Mouse (Mus musculus) intestine, embryonic 15.5 days (tissue): Measurements from ENCODE around the gene Zfp449. TPM values are rescaled to one million over a fixed set of nuclear protein-coding genes. Genes with fewer than 3 reads are reported as not detected.

Experiments used
- ATAC-seq: fragments of 200-750 bp; cut with Nextera tagmentation; 2 replicates; pipeline ENCODE4 v1.8.0; 2017; ENCODE audit warnings: moderate TSS enrichment, moderate library complexity
- H3K27ac ChIP-seq: fragments of 300-500 bp; sonication (generic); 2 replicates; pipeline ENCODE4 v1.5.1; 2015; ENCODE audit warnings: mild to moderate bottlenecking, inconsistent platforms
- H3K27me3 ChIP-seq: fragments of 300-500 bp; sonication (generic); replicated peaks from 2 replicates; pipeline ENCODE4 v1.6.1; 2015; ENCODE audit warnings: inconsistent platforms
- H3K36me3 ChIP-seq: fragments of 300-500 bp; sonication (generic); 2 replicates; pipeline ENCODE4 v1.6.1; 2015; ENCODE audit warnings: inconsistent platforms
- H3K4me1 ChIP-seq: fragments of 300-500 bp; sonication (generic); replicated peaks from 2 replicates; pipeline ENCODE4 v1.6.1; 2015; ENCODE audit warnings: inconsistent platforms
- H3K4me2 ChIP-seq: fragments of 300-500 bp; sonication (generic); replicated peaks from 2 replicates; pipeline ENCODE4 v1.6.1; 2015; ENCODE audit warnings: mild to moderate bottlenecking, inconsistent platforms
- H3K4me3 ChIP-seq: fragments of 300-500 bp; sonication (generic); replicated peaks from 2 replicates; pipeline ENCODE4 v1.5.1; 2015; ENCODE audit warnings: inconsistent platforms
- H3K9ac ChIP-seq: fragments of 300-500 bp; sonication (generic); 2 replicates; pipeline ENCODE4 v1.6.1; 2015; ENCODE audit warnings: inconsistent platforms
- H3K9me3 ChIP-seq: fragments of 300-500 bp; sonication (generic); 2 replicates; pipeline ENCODE4 v1.6.1; 2016; ENCODE audit warnings: inconsistent platforms
- WGBS: fragments of 180-500 bp; shearing (Covaris S2); methylation state at CpG from one replicate; pipeline ENCODE4 v1.1.7; 2015; 5-methylcytosine and 5-hydroxymethylcytosine counted together
- polyA plus RNA-seq: library from polyadenylated mRNA; unstranded; fragments of >200 nt; fragmentation: Nextera tagmentation; extraction: Ambion mirVana; gene quantifications from 2 replicates; pipeline ENCODE4 v1.2.1, GENCODE M21; 2015

The Zfp449 gene
- polyA plus RNA-seq, 1 experiment from 2014 or later = 6.1 TPM

DNA sequence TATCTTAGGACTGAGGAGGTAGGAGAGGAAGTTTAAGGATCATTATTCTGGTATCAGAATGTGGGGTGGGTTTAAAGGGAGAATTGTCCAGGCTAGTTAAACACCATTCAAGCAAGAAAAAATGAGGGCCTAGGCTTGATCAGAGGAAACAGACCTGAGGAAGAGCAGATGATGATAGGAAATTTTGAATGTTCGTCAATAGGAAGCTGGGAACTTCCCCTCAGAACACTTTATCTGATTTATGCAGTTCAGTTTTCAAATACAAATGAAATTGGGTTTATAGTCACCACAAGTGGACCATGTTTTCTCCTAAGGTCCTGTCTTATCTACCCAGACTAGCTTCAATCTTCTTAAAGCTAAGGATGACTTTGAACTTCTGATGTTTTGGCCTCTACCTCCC is 59.3 kb downstream of the Zfp449 start:
- Histone ChIP-seq H3K4me3 (no peak overlapping the region), H3K4me2 (no peak overlapping the region), H3K27me3 (no peaks in the 10 kb centered on the region), H3K36me3 (no peaks in the 10 kb centered on the region), H3K9ac (no peak overlapping the region), H3K9me3 (no peaks in the 10 kb centered on the region), H3K4me1 (no peaks in the 10 kb centered on the region), H3K27ac (no peak overlapping the region)
- ATAC-seq = no peak
- 74% methylated on average over 1 of the region's 1 CpGs for WGBS

DNA sequence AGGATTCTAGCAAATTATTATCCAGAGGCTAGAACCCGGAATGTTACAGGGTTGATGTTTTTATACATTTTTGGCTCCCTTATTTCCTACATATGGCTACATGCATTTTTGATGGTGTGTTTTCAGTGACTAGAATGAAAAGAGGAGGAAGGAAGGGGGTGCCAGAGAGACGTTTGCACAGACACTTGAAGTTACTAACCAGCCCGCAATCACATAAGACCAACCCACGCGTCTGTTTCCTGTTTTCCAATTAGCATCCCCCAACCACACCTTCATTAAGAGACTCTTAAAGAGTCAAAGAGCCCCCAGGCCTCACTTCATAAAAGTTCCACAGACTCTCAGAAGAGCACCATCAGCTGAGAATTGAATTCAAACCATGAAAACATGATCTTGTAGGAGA is 59.9 kb downstream of the Zfp449 start:
- H3K27me3 ChIP-seq = no peaks in the 10 kb centered on the region
- no peak overlapping the region for H3K9ac ChIP-seq
- H3K4me1 ChIP-seq = no peaks in the 10 kb centered on the region
- no peaks in the 10 kb centered on the region for H3K36me3 ChIP-seq
- no peak for ATAC-seq
- no peak overlapping the region for H3K4me3 ChIP-seq
- no peak overlapping the region for H3K4me2 ChIP-seq
- 59% methylated on average over 5 of the region's 5 CpGs for WGBS
- H3K27ac ChIP-seq = no peak overlapping the region
- no peaks in the 10 kb centered on the region for H3K9me3 ChIP-seq

Other genes with a start within 250 kb of the Zfp449 start
- gene 3830403N18Rik, start 209.8 kb upstream of the Zfp449 start, polyA plus RNA-seq = 4.4 and 6.3 TPM in 2 replicates
- not detected in 2 replicates for gene Gm773, start 133.5 kb upstream of the Zfp449 start, polyA plus RNA-seq
- 5.9 and 6.7 TPM in 2 replicates for gene Smim10l2a, start 28.2 kb downstream of the Zfp449 start, polyA plus RNA-seq
- 3.1 and 3.2 TPM in 2 replicates for gene Gm2174, start 101.6 kb downstream of the Zfp449 start, polyA plus RNA-seq
- gene Ints6l, start 108.5 kb downstream of the Zfp449 start, polyA plus RNA-seq = 20.8 and 20.9 TPM in 2 replicates
- not detected in 2 replicates for gene Gm10477, start 178.3 kb downstream of the Zfp449 start, polyA plus RNA-seq
- 0.14 TPM in 1 of 2 replicates, not detected in the other for gene Gm648, start 203.2 kb downstream of the Zfp449 start, polyA plus RNA-seq